Mouse (Mus musculus): Measurements from ENCODE around the gene Nfatc2ip. TPM values are rescaled to one million over a fixed set of nuclear protein-coding genes. Genes with fewer than 3 reads are reported as not detected.
"Not testable (repeated sequence)": the region's sequence is repeated elsewhere in the genome, so short reads cannot be mapped to it uniquely, and the experiment has no call there.

Gene Nfatc2ip
- polyA plus RNA-seq, 2 experiments: 3.0 to 7.1 TPM

GRCm38 (mm10) chr7:126397822-126398221, 1.3 kb upstream of the Nfatc2ip start:
- H3K4me3 ChIP-seq (ENCODE audit: insufficient read depth in 1 of 2, low read depth in 2 of 2, low read length in 2 of 2): no peak overlapping the region

GRCm38 (mm10) chr7:126397221-126397620, 684 bp upstream of the Nfatc2ip start:
- Histone ChIP-seq H3K36me3 (replicated peaks; ENCODE audit: control insufficient read depth, insufficient read depth, low read depth) (no peaks in the 10 kb centered on the region), H3K27me3 (ENCODE audit: control insufficient read depth, insufficient read depth, low read length) (no peaks in the 10 kb centered on the region), H3K4me3 (ENCODE audit: insufficient read depth in 1 of 2, low read depth in 2 of 2, low read length in 2 of 2) (peak overlapping the region; percentile 41 to 95), H3K4me1 (replicated peaks; ENCODE audit: control insufficient read depth in 2 of 2, insufficient read depth in 2 of 2, low read length in 1 of 2) (peaks cover 15 to 17% of the 10 kb centered on the region in 2 experiments), H3K4me2 (ENCODE audit: low read depth) (peak overlapping the region; percentile 74), H3K9ac (replicated peaks) (peak overlapping the region; percentile 50), H3K9me3 (ENCODE audit: control insufficient read depth, low read length) (no peaks in the 10 kb centered on the region), H3K27ac (peak overlapping the region; percentile 45)
- WGBS (ENCODE audit: insufficient replicate concordance): 12% methylated on average over 6 of the region's 6 CpGs
- ATAC-seq (ENCODE audit: insufficient read depth) (peak; percentile 51; the same call in 1 of the 2 replicates), DNase-seq (ENCODE audit: low read depth in 3 of 3, low spot score in 3 of 3) (peak; percentile 37 to 47 (median 41))
- TF ChIP-seq EP300 (IDR thresholded peaks at IDR 0.05; ENCODE audit: low read depth) (peak; percentile 40; the same call in 1 of the 2 replicates), CTCF (IDR thresholded peaks at IDR 0.05; ENCODE audit: low read depth) (no peak)

More at GRCm38 (mm10) chr7:126397822-126398221, 1.3 kb upstream of the Nfatc2ip start:
- H3K9ac ChIP-seq (replicated peaks): no peak overlapping the region
- WGBS (ENCODE audit: insufficient replicate concordance): 13% methylated on average over 4 of the region's 4 CpGs
- peaks cover 15 to 17% of the 10 kb centered on the region in 2 experiments for H3K4me1 ChIP-seq (replicated peaks; ENCODE audit: control insufficient read depth in 2 of 2, insufficient read depth in 2 of 2, low read length in 1 of 2)
- H3K36me3 ChIP-seq (replicated peaks; ENCODE audit: control insufficient read depth, insufficient read depth, low read depth): no peaks in the 10 kb centered on the region
- TF ChIP-seq EP300 (IDR thresholded peaks at IDR 0.05; ENCODE audit: low read depth) (no peak), CTCF (IDR thresholded peaks at IDR 0.05; ENCODE audit: low read depth) (no peak)
- no peaks in the 10 kb centered on the region for H3K9me3 ChIP-seq (ENCODE audit: control insufficient read depth, low read length)
- DNase-seq (ENCODE audit: low read depth in 3 of 3, low spot score in 3 of 3): no peak
- no peak overlapping the region for H3K4me2 ChIP-seq (ENCODE audit: low read depth)
- ATAC-seq (ENCODE audit: insufficient read depth): no peak
- no peaks in the 10 kb centered on the region for H3K27me3 ChIP-seq (ENCODE audit: control insufficient read depth, insufficient read depth, low read length)
- no peak overlapping the region for H3K27ac ChIP-seq

- 78% methylated on average over 7 of the region's 7 CpGs for WGBS (ENCODE audit: insufficient replicate concordance)
These were observed 4.3 kb downstream of the Nfatc2ip start for GRCm38 (mm10) chr7:126392086-126392884.

GRCm38 (mm10) chr7:126388185-126388584, 8.4 kb downstream of the Nfatc2ip start:
- DNase-seq (ENCODE audit: low read depth in 3 of 3, low spot score in 3 of 3) (no peak), ATAC-seq (ENCODE audit: insufficient read depth) (no peak)
- Histone ChIP-seq H3K9me3 (ENCODE audit: control insufficient read depth, low read length) (no peaks in the 10 kb centered on the region), H3K27ac (no peak overlapping the region), H3K27me3 (ENCODE audit: control insufficient read depth, insufficient read depth, low read length) (no peaks in the 10 kb centered on the region), H3K4me1 (replicated peaks; ENCODE audit: control insufficient read depth in 2 of 2, insufficient read depth in 2 of 2, low read length in 1 of 2) (no peaks in the 10 kb centered on the region), H3K4me2 (ENCODE audit: low read depth) (no peak overlapping the region), H3K9ac (replicated peaks) (no peak overlapping the region), H3K36me3 (replicated peaks; ENCODE audit: control insufficient read depth, insufficient read depth, low read depth) (peaks cover 25% of the 10 kb centered on the region), H3K4me3 (ENCODE audit: insufficient read depth in 1 of 2, low read depth in 2 of 2, low read length in 2 of 2) (no peak overlapping the region)
- TF ChIP-seq EP300 (IDR thresholded peaks at IDR 0.05; ENCODE audit: low read depth) (no peak), CTCF (IDR thresholded peaks at IDR 0.05; ENCODE audit: low read depth) (no peak)
- WGBS (ENCODE audit: insufficient replicate concordance): 76% methylated on average over 1 of the region's 1 CpGs

More at GRCm38 (mm10) chr7:126392086-126392884, 4.3 kb downstream of the Nfatc2ip start:
- H3K4me3 ChIP-seq (ENCODE audit: insufficient read depth in 1 of 2, low read depth in 2 of 2, low read length in 2 of 2); ATAC-seq (ENCODE audit: insufficient read depth); H3K27ac ChIP-seq; H3K27me3 ChIP-seq (ENCODE audit: control insufficient read depth, insufficient read depth, low read length); H3K4me2 ChIP-seq (ENCODE audit: low read depth); H3K4me1 ChIP-seq (replicated peaks; ENCODE audit: control insufficient read depth in 2 of 2, insufficient read depth in 2 of 2, low read length in 1 of 2); DNase-seq (ENCODE audit: low read depth in 3 of 3, low spot score in 3 of 3); H3K9ac ChIP-seq (replicated peaks); H3K9me3 ChIP-seq (ENCODE audit: control insufficient read depth, low read length): not testable (repeated sequence)
- H3K36me3 ChIP-seq (replicated peaks; ENCODE audit: control insufficient read depth, insufficient read depth, low read depth): peaks cover 22% of the 10 kb centered on the region

- Histone ChIP-seq H3K9ac (replicated peaks) (no peak overlapping the region), H3K27me3 (ENCODE audit: control insufficient read depth, insufficient read depth, low read length) (no peaks in the 10 kb centered on the region; the same call in 1 of the 2 replicates), H3K4me3 (ENCODE audit: insufficient read depth in 1 of 2, low read depth in 2 of 2, low read length in 2 of 2) (no peak overlapping the region), H3K4me1 (replicated peaks; ENCODE audit: control insufficient read depth in 2 of 2, insufficient read depth in 2 of 2, low read length in 1 of 2) (no peaks in the 10 kb centered on the region), H3K9me3 (ENCODE audit: control insufficient read depth, low read length) (no peaks in the 10 kb centered on the region), H3K36me3 (replicated peaks; ENCODE audit: control insufficient read depth, insufficient read depth, low read depth) (peaks cover 2% of the 10 kb centered on the region), H3K27ac (no peak overlapping the region), H3K4me2 (ENCODE audit: low read depth) (no peak overlapping the region)
- TF ChIP-seq EP300 (IDR thresholded peaks at IDR 0.05; ENCODE audit: low read depth) (no peak), CTCF (IDR thresholded peaks at IDR 0.05; ENCODE audit: low read depth) (no peak)
- no peak for DNase-seq (ENCODE audit: low read depth in 3 of 3, low spot score in 3 of 3)
- WGBS (ENCODE audit: insufficient replicate concordance): 57% methylated on average over 5 of the region's 5 CpGs
- no peak for ATAC-seq (ENCODE audit: insufficient read depth)
These were observed 13.0 kb downstream of the Nfatc2ip start for GRCm38 (mm10) chr7:126383565-126383964.

All from liver, embryonic 14.5 days (tissue).